Mouse (Mus musculus) cerebellum, adult 8-10 months (tissue): Measurements from ENCODE around the gene Fam168b.

Experiments
- DNase-seq: peaks from one replicate; pipeline ENCODE4 v3.0.0; 2022

Fam168b gene

DNA sequence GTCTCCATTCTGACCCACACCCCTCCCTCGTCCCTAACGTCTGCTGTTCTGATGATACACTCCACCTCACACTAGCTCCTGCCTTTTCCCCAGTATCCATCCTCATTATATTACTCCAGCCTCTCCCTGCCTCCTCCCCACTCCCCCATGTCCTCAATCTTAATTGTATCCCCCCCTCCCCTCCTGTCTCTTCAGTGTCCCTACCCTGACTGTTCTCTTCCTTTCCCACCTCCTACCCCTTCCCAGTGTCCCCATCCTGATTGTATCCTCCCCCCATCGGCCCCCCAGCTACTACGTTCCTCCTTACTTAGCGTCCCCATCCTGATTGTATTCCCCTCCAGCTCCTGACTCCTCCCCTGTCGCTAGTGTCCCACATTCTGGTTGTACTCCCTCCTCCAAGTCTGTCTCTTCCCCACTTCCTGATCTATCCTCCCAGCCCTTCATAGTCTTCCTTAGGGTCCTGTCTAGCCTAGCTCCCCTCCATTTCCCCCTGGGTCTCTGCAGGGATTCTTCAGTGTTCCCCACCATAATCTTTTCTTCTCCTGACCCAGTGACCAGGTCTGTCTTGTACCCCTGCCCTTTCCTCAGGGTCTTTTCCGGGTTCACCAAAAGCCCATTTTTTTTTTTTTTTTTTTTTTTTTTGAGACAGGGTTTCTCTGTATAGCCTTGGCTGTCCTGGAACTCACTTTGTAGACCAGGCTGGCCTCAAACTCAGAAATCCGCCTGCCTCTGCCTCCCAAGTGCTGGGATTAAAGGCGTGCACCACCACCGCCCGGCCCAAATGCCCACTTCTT, 7.7 kb upstream of the Fam168b start:
- DNase-seq = peak; percentile 31

DNA sequence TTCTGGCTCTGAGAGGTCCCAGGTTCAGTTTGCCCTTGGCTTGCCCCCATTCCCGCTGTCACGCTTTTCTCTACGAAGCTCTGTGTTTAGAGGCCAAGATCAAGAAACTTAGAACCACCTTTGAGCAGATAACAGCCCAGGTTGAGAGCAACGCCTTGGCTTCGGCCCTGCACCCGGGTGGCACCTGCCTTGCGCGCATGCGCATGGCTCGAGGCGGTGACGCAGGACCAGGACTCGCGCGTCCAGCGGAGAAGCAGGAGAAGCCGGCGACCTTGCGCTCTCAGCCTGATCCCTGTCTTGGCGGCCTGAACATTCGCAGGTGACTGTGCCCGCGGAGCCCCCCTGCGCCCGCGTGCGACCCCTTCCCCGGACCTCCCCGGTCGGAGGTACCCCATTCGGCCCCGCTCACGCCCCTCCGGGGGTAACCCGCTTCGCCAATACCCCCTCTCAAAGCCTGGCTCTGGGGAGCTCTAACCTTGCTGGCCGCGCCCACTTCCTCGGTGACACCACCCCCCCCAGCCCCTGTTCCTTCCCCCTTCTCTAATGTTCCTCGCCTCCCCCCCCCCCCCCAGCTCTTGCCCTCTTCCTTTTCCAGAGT, 7.0 kb upstream of the Fam168b start, which contains the start of gene Plekhb2:
Gene Plekhb2 (plus strand): TSS at position 232 of the 598 bp plus-strand sequence.
- peak; percentile 93 for DNase-seq

DNA sequence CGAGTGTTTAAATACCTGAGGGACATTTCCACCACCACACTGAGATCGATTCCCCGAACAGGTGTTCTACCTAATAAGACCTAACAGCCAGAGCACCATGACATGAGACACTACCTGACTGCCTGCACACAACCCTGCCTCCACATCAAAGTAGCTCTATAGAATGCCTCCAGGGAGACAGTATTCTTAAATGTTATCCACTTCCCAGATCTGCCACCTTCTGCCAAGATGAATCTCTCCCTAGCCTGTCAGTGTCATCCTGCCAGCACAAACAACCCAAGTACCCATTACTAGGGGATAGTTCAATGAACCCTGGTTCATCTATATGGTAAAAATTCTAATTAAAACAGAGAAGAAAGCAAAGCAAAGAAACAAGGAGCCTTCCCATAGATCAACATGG, 4.2 kb upstream of the Fam168b start:
- DNase-seq = no peak

DNA sequence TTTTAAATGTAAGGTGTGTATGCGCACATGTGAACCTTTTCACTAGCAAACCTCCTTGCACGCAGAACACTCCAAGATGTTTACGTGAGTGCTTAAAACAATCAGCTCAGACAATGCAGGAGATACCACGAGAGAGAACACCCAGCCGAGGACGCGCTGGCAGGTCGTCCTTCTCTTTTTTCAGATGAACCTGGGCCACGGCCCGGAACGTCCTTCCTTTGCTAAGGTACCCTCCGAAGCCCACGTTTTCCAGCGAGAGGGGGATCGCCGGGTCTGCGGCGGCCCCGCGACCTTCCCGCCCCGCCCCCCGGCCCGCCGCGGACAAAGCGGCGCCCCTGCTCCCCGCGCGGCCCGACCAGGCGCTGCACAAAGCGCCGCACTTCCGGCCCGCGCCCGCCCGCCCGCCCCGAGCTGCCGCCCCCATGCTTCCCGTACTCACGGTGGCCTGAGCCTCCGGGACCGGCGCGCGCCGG, 440 bp downstream of the Fam168b start:
- peak; percentile 55 for DNase-seq

DNA sequence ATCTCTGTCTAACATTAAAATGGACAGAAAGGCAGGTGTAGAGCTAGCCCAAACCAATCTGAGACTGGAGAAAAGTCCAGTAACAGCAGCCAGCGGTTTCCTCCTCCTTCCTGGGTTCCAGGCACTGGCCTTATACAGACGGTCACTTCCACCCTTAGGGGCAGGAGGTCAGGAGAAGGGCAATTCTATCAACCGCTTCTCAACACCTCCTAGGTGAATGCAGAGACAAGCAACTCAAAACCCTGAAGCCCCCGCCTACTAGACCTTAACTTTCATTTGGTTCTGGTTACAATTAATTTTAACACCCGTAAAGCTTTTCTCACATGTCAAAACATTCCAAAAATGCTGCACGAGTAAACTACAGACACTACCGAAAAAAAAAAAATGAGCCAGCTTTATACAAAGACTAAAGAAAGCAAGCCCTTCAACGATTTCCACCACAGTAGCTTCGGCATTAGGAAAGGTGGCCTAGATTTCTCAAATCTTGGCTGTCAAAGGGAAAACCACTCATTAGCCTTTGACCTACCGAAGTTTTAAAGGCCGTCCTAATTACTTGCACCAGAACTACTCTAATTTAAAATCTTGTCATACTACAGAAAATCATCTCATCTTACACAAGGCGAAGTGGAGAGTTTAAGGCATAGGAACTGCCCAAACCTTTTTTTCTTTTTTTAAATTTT, 1.0 kb downstream of the Fam168b start:
- DNase-seq = no peak

DNA sequence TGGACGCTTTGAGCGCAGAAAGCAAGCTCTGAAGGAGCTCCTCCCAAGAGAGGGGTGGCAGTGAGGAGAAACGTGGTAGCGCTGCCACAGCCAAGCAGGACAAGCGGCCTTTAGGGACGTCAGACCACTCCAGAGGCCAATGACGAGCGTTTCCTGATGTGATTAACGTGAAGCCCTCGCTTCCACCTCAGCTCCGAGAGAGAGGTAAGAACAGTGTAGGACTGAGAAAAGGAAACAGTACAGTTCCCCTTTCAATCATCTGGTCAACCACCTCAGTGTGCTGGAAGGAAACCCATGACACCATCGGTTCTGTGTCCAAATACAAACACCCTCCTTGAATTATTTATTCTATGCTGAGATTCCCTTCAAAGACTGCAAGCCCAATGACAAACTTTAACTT, 3.6 kb downstream of the Fam168b start:
- no peak for DNase-seq

DNA sequence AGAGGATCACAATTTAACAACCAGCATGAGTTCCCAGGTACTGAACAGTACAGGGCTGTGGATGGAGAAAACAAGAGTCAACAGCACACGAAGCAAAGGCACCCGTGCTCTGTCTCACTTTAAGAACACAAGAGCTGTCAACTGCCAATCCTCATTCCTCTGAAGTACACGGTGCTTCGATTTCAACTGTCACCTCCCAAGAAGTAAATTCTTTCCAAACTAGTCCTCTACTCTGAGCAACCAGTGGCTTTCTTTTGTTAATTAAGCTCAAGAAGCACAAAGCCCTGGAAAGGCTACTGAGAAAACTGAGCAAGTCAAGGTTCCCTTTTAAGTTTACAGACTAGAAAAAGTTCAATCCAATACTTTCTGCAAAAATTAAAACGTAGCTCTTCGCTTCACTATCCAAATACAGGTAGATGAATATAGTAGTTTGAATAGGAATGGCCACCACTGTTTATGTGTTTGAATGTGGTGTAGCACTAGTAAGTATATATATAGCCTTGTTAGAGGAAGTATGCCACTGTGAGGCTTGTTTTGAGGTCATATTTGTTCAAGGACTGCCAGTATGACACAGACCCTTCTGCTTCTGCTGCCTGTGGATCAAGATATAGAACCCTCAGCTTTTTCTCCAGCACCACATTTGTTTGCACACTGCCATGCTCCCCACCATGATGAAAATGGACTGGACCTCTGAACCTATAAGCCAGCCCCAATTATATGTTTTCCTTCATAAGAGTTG, 4.7 kb downstream of the Fam168b start:
- no peak for DNase-seq

DNA sequence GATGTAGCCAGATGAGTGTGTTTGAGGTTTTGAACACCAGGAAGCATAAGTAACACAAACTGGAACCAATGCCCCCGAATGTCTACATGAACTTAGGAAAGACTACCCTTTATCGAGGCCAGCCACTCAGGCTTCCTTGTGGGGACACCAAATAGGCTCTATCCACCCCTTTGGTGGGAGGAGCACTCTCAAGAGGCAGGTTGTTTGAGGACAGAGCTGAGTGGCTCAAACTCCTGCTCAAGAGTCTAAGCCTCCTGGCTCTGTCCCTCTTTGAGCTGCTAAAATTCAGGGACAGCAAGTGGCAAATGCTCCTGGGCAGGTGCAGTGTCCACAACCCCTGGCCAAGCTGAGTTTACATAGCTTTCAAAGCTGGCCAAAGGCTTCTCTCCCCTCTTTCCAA, 8.0 kb downstream of the Fam168b start:
- no peak for DNase-seq

DNA sequence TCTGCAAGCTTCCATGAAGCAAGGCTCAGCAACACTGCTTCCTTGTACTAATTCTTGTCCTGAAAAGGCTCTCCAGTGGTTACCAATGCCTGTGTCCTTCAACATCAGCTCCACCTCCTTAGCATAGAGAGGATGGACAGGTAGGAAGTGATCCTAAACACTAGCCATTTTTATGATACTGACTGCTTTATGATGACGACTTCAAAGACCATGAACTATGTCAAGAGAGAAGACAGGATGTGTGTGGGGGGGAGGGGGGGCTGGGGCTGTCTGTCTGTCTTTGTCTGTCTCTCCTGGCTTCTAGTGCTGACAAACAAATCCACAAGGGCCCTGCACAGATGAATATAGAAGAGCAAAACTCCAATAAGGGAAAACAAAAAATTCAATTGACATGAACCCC, 11.5 kb downstream of the Fam168b start:
- DNase-seq = no peak

DNA sequence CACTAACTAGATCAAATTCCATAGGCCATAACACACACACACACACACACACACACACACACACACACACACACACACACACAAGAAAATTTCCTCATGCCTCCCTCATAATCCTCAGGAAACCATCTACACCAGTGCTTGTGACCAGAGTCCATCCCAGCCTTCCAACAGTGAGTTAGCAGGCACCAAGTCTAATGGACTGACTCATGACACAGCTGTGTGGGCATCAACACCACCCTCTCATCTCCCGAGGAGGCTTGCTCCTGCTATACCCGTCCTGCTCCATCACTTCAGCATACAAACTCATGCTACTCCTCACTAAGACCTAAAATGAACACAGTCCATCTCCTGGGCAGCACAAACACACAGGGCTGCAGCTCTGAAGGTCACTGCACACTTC, 11.9 kb downstream of the Fam168b start:
- no peak for DNase-seq

DNA sequence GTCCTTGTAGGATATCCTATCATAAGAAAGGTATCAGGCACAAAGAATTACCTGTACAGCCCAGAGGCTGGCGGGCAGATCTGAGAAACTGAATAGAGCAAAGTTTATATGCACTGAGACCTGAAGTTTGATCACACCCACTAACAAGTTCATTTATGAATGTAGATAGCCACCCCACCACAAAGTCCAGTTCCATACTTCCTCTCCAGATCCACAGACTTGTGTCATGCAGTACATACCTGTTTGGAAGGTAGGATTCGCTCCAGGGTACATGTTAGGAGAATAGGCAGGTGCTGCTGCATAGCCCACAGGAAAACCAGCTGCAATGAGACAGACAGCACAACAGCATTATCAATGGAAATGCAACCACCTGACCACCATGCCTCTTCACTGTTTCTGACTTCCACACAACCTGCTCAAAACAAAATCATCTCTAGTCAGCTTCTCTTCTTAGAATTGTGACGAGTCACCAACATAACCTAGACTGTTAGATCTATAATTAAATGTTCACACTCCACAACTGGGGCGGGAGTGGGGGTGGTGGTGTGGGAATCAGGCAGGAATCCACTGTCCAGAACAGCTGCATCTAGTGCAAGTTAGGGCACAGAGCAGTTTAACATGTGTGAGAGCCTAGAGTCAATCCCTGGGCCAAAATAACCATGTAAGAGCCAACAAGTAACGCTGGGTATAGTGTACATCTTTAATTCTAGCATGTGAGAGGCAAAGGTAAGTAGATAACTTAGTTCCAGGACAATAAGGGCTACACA, 14.2 kb downstream of the Fam168b start:
- DNase-seq = no peak

DNA sequence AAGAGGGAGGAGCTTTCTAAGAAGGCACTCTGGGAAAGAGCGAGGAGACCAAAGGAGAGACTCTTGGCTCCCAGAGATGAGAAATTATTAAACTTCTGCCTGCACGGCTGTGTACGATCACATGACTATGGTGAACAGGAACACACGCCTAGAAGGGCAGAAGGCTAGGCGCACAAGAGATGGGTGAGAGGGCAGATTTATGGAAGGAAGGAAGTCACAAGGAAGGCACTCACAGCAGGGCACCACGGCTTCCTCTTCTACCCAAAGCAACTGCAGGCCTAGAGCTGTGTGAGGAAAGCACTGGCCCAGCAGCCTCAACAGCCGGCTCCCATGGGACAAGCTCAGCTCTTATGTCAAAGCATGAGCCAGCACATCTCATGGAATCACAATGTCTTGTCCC, 15.0 kb downstream of the Fam168b start:
- DNase-seq = no peak

DNA sequence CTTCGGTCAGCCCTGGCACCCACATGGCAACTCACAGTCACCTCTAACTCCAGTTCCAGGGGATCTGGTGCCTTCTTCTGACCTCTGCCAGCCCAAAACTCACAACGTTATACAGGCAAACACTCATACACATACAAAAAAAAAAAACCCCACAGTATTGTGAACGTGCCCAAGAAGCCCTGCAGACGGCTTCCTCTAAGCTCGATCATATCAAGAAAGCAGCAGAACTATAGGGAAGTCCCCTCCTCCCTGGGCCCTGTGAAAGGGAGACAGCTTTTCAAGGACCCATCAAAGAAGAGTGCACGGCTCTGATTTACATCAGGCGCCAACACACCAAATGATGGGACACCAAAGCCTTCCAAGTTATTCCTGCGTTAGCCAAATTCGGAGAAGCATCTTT, 17.0 kb downstream of the Fam168b start:
- no peak for DNase-seq

DNA sequence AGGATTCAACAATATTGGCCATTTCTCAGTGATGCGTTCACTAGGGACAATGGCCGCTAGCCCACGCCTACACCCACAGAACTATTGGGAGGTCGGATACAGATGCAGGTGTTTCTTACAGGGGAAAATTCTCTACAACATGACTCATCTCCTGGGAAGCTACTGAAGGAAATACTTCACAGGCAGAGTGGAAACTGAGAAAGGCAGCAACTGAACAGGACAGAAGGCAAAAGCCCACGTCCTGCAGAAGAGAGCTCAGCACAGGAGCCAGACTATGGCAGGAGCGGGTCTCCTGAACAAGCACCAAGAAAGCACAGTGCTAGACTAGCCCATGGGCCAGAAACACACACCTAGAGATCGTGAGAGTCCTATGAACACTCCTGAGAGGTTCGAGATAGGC, 18.7 kb downstream of the Fam168b start:
- DNase-seq = no peak

DNA sequence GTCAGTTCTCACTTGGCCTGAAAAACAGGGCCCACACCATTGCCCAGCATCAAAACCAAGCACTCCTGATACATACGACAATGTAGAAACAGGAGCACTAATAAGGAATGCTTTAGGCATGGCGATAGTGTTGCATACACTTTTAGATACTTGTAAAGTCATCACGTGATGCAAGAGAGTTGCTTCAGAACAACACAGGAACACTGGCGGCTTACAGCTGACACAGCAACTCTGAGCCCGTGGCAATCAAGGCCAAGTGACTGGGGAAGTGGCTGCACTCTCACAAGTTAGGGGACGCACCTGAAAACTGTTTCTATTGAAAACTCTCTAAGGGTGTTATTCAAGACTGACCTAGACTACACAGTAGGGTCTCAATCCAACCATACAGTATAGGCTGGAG, 19.5 kb downstream of the Fam168b start:
- DNase-seq = no peak

DNA sequence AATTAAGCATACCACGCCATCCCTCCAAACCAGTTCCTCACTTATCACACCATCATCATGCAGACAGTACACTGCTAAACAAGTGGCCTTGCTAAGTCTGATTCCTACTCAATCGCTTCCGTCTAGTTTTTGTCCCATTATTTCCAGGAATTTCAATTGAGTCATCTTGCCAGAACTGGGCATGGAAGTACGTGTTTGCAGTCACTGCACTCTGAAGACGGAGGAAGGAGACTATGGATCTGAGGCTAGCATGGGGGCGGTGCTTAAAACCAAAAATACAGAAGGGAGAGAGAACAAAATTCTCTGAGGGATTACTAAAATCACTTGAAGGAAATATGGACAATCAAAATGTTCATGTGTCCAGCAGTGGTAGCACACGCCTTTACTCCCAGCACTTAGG, 20.1 kb downstream of the Fam168b start:
- DNase-seq = no peak

DNA sequence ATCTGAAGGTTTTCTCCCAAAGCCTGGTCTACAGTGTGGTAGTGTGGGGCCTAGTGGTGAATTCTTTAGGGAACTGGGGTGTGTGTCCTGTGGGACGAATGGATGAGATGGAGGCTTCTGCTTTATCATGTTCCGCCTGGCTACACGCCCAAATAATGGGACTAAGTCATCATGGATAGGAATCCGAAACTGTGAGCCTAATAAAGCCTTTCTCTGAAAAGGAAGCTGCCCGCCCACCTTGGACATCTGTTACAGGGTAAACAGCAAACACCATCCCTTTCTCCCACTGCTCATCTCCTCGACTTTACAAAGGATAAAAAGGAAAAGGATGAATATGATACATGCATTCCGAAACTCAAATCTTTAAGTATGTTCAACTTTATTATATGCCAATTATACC, 20.9 kb downstream of the Fam168b start:
- DNase-seq = no peak

DNA sequence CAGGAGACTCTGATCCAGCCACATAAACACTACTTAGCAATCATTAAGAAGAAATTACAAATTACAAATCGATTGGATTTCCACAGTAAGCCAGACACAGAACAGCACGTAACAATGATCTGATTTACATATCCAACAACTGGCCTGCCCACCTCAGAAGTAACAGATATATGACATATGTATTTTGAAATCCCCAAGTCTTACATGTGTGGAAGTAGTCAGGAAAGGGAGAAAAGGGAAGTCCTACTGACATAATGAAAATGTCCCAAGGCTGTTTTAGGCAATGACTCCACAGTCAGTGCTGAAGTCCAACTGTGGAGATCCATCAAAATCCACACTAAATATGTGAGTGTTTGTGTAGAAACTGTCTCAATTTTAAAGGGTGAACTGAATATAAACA, 21.5 kb downstream of the Fam168b start:
- no peak for DNase-seq

DNA sequence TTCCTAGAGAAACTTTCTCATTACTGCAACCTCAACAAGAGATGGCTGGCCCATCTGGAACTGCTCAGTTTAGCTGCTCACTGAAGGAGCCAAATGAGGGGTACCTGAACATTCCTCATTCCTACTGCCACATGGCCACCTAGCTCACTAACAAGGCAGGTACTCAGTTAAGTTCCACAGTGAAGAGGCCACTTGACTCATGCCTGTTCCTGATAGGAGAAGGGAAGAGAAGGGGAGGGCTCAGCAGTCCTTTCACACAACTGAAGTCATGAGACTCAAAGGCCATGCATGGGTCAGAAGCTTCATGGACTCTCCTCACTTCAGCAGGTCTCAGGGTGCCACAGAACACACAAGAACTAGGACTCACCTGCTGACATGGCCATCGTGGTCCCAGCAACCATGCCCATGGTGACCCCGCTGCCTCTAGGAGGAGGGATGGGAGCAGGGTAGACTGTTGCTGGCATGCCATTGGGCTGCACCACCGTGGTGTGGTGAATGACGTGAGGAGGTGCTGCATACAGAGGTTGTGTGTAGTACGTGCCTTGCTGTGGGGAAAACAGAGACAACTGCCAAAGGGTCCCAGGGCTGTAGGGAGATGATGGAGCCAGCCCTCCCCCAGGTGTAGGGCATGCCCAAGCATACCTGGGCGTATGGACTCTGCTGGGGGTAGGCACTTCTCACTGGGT, 23.5 kb downstream of the Fam168b start:
- DNase-seq = no peak

DNA sequence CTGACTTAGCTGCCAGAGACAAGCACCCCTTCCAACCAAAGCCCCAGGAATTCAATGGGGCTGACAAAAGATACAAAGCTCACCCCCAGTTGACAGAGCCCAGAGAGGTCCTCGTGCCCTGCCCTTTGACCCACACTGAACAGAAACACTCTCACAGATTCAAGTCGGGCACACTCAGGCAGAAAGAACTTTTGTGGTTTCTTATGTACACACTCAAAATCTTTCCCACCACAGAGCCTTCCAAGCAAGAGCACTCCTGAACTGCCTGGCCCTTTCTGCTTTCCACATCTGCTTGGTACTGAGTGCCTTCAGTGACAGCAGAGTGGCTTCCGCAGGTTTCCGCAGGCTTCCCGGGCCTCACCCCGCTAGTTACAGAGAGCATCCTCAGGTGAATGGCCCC, 27.0 kb downstream of the Fam168b start:
- no peak for DNase-seq

DNA sequence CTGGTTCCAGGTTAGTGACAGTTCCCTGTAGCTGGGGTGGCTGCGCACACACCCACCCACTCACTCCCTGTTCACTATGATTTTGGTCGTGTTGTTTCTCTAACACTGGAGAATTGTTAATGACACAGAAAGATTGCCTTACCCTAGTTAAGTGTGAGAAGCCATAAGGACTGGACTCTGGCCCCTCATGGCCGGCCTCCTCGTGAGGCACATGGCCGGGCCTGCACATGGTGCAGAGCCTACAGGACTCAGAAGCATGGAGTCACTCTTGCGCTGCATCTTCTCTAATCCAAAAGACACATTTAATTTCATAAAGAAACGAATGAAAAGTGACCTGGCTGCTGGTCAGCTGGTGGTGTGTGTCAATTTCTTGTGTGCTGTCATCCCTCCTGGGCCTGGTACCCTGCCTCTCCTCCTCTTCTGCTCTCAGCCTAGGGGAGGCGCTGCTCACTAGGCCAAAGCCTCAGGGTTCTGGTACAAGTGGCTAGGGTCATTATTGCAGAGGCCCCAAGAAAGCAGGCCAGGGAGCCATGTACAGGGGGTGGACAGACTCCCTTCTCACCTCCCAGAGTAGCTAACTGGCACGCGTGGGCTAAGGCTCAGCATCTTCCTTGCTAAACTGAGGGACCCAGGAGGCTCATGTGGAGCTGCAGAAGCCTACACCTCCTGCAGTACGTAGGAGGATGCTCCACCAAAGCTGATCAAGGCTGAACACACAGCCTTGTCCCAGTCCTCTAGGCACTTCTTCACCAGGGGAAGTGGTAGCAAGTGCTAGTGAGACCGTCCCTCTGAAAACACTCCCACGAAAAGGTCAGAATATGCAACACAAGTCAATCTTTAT, 30.2 kb downstream of the Fam168b start:
- DNase-seq = no peak
